Mouse (Mus musculus) C2C12 (cell line): ENCODE data around the gene Nhp2. TPM values are rescaled to one million over a fixed set of nuclear protein-coding genes. Genes with fewer than 3 reads are reported as not detected.

Experiments
- H3K27me3 ChIP-seq: one replicate; pipeline ENCODE4 v1.6.1; 2011; ENCODE audit not compliant: control insufficient read depth, insufficient read depth, insufficient read length
- H3K36me3 ChIP-seq: one replicate; pipeline ENCODE4 v1.6.1; 2011; ENCODE audit not compliant: control insufficient read depth, insufficient read depth
- H3K4me3 ChIP-seq: one replicate; pipeline ENCODE4 v1.5.1; 2011; ENCODE audit warnings: mild to moderate bottlenecking, control low read depth; ENCODE audit not compliant: poor library complexity, insufficient read depth, severe bottlenecking
- H3K79me2 ChIP-seq: one replicate; pipeline ENCODE4 v1.6.1; 2011; ENCODE audit not compliant: control insufficient read depth, insufficient read depth
- H3K79me3 ChIP-seq: one replicate; pipeline ENCODE4 v1.6.1; 2011; ENCODE audit warnings: low read depth, control low read depth
- H3ac ChIP-seq: one replicate; pipeline ENCODE3; 2011; ENCODE audit warnings: low read depth; ENCODE audit not compliant: control insufficient read depth, insufficient read length
- CEBPB ChIP-seq: IDR thresholded peaks from one replicate; pipeline ENCODE4 v1.6.1; 2011; ENCODE audit warnings: low read depth, mild to moderate bottlenecking, control low read depth, moderate library complexity
- CTCF ChIP-seq: IDR thresholded peaks from one replicate; pipeline ENCODE4 v1.5.1; 2011; ENCODE audit not compliant: control insufficient read depth, insufficient read depth, insufficient read length
- FOSL1 ChIP-seq: IDR thresholded peaks from one replicate; pipeline ENCODE4 v1.8.0; 2011; ENCODE audit warnings: mild to moderate bottlenecking, low read length; ENCODE audit not compliant: poor library complexity, insufficient read depth, severe bottlenecking
- MAX ChIP-seq: IDR thresholded peaks from one replicate; pipeline ENCODE4 v1.6.1; 2011; ENCODE audit warnings: mild to moderate bottlenecking, control low read depth
- MYOD1 ChIP-seq: IDR thresholded peaks from one replicate; pipeline ENCODE4 v1.6.1; 2011; ENCODE audit warnings: low read depth; ENCODE audit not compliant: control insufficient read depth, insufficient read length
- MYOG ChIP-seq: IDR thresholded peaks from one replicate; pipeline ENCODE4 v1.6.1; 2011; ENCODE audit not compliant: control insufficient read depth, insufficient read length; ENCODE audit errors: extremely low read depth
- USF1 ChIP-seq: IDR thresholded peaks from one replicate; pipeline ENCODE4 v1.6.1; 2011; ENCODE audit warnings: low read depth, mild to moderate bottlenecking, control low read depth, moderate library complexity
- polyA plus RNA-seq: library from polyadenylated mRNA; unstranded; fragments of >200 nt; fragmentation: generic; extraction: Trizol; gene quantifications from one replicate; pipeline ENCODE4 v1.2.1, GENCODE M21; 2012; ENCODE audit warnings: missing spikeins

Gene Nhp2
- polyA plus RNA-seq, 1 experiment, result 378 TPM

GRCm38 (mm10) chr11:51643202-51643601 is 23.7 kb downstream of the Nhp2 start:
- no peaks in the 10 kb centered on the region for H3K79me3 ChIP-seq
- no peaks in the 10 kb centered on the region for H3K79me2 ChIP-seq
- H3K36me3 ChIP-seq, result peaks cover 5% of the 10 kb centered on the region
- H3K4me3 ChIP-seq, result no peak overlapping the region
- no peak overlapping the region for H3ac ChIP-seq
- no peaks in the 10 kb centered on the region for H3K27me3 ChIP-seq
- TF ChIP-seq MAX, result no peak
- no peak for TF ChIP-seq FOSL1
- no peak for TF ChIP-seq MYOG
- no peak for TF ChIP-seq MYOD1
- TF ChIP-seq CTCF, result no peak
- TF ChIP-seq CEBPB, result no peak
- TF ChIP-seq USF1, result no peak

GRCm38 (mm10) chr11:51643761-51644160 is 24.2 kb downstream of the Nhp2 start:
- Histone ChIP-seq H3K27me3 (no peaks in the 10 kb centered on the region), H3K36me3 (peaks cover 5% of the 10 kb centered on the region), H3K4me3 (no peak overlapping the region), H3K79me2 (no peaks in the 10 kb centered on the region), H3ac (no peak overlapping the region), H3K79me3 (no peaks in the 10 kb centered on the region)
- TF ChIP-seq MYOD1, result no peak
- no peak for TF ChIP-seq MYOG
- TF ChIP-seq CEBPB, result no peak
- TF ChIP-seq CTCF, result no peak
- no peak for TF ChIP-seq FOSL1
- no peak for TF ChIP-seq USF1
- no peak for TF ChIP-seq MAX

DNA sequence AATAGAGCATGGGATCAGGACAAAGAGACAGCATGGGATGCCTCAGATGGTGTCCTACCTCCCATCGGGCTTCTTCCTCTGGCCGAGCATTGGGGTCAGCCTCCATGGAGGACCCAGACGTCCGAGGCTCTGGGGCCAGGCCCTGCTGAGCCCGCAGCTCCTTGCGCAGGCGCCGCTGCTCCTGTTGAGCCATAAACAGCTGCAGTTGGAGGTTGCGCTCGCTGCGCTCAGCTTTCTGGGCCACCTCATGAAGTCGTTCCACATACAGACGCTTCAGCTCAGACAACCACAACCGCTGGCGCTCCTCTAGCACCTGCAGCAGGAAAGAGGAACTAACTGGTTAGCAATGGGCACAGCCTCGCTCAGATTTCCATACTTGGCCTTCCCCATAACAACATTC is 24.7 kb downstream of the Nhp2 start:
- Histone ChIP-seq H3ac (no peak overlapping the region), H3K79me3 (no peaks in the 10 kb centered on the region), H3K79me2 (no peaks in the 10 kb centered on the region), H3K27me3 (no peaks in the 10 kb centered on the region), H3K36me3 (peaks cover 5% of the 10 kb centered on the region), H3K4me3 (no peak overlapping the region)
- no peak for TF ChIP-seq MAX
- no peak for TF ChIP-seq CEBPB
- no peak for TF ChIP-seq CTCF
- TF ChIP-seq MYOD1, result no peak
- no peak for TF ChIP-seq FOSL1
- TF ChIP-seq MYOG, result no peak

DNA sequence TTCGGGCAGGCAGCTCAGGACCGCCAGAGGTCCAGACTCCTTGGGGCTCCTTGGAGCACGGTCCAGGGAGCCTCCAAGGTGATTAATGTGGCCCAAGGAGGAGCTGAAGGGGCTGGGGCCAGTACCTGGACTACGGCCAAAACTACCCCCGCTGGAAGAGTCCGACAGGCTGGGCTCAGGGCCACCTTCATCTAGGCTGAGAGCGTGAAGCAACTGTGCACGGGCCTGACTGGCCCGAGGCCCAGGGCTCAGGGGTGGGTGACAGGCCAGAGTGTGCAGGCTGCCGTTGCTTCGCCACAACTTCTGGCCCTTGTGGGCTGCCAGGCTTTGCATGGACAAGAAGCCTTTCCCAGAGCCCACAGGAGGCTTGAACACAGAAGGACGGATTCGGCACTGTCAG is 25.8 kb downstream of the Nhp2 start:
- H3K79me2 ChIP-seq, result no peaks in the 10 kb centered on the region
- H3K27me3 ChIP-seq, result no peaks in the 10 kb centered on the region
- H3K79me3 ChIP-seq, result no peaks in the 10 kb centered on the region
- no peak overlapping the region for H3ac ChIP-seq
- H3K36me3 ChIP-seq, result peaks cover 5% of the 10 kb centered on the region
- no peak overlapping the region for H3K4me3 ChIP-seq
- TF ChIP-seq USF1 (no peak), MAX (no peak)

- H3K27me3 ChIP-seq, result no peaks in the 10 kb centered on the region
- peaks cover 5% of the 10 kb centered on the region for H3K36me3 ChIP-seq
- H3ac ChIP-seq, result no peak overlapping the region
- H3K79me2 ChIP-seq, result no peaks in the 10 kb centered on the region
- no peak overlapping the region for H3K4me3 ChIP-seq
- no peak for TF ChIP-seq FOSL1
- TF ChIP-seq USF1, result no peak
- no peaks in the 10 kb centered on the region for H3K79me3 ChIP-seq
These were observed 26.7 kb downstream of the Nhp2 start for GRCm38 (mm10) chr11:51646245-51646644.

- Histone ChIP-seq H3ac (no peak overlapping the region), H3K27me3 (no peaks in the 10 kb centered on the region), H3K4me3 (no peak overlapping the region), H3K79me2 (no peaks in the 10 kb centered on the region), H3K36me3 (peaks cover 5% of the 10 kb centered on the region), H3K79me3 (no peaks in the 10 kb centered on the region)
- no peak for TF ChIP-seq MYOD1
- TF ChIP-seq FOSL1, result no peak
- TF ChIP-seq MYOG, result no peak
- TF ChIP-seq CEBPB, result no peak
- no peak for TF ChIP-seq CTCF
- no peak for TF ChIP-seq MAX
- no peak for TF ChIP-seq USF1
These were observed 27.5 kb downstream of the Nhp2 start for GRCm38 (mm10) chr11:51646751-51647667.

- Histone ChIP-seq H3K36me3 (no peaks in the 10 kb centered on the region), H3K27me3 (no peaks in the 10 kb centered on the region), H3K4me3 (no peak overlapping the region), H3K79me3 (no peaks in the 10 kb centered on the region), H3K79me2 (no peaks in the 10 kb centered on the region), H3ac (no peak overlapping the region)
- no peak for TF ChIP-seq CEBPB
These were observed 29.0 kb downstream of the Nhp2 start for GRCm38 (mm10) chr11:51648566-51648965.
